Mouse (Mus musculus): ENCODE data around the gene Igbp1.

DNA sequence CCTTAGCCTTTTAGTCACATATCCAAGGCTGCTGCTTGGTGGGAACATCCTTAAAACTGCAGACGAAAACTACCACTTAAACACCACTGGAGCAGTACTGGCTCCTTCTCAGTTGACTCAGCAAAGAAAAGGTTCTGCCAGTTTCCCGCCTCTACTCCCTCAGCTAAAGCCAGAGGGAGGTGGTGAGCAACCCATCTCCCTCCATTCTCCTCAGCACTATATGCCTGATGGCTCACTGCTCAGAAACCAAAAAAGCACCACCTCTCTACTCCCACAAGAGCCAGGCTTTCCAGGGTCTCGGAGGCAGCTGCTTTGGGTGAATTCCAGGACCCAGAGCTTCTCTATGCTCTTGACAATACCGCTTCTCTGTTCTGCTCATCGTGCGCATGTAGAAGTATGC lies 23.5 kb downstream of the Igbp1 start:
- TF ChIP-seq CHD2 (IDR thresholded peaks at IDR 0.05; ENCODE audit: low read depth, low read length) (no peak), HCFC1 (IDR thresholded peaks at IDR 0.05; ENCODE audit: borderline replicate concordance, insufficient read depth, low read length) (no peak), MAFK (IDR thresholded peaks at IDR 0.05; ENCODE audit: insufficient read depth, low read depth, low read length) (no peak)

Measured in ES-E14 (cell line).